Mouse (Mus musculus) lung, postnatal 4 days (tissue): ENCODE measurements around the gene Barx1.

ENCODE experiments used
- DNase-seq, 2 experiments: peaks; one replicate each; pipeline ENCODE4 v3.0.0; 2021

The Barx1 gene

DNA sequence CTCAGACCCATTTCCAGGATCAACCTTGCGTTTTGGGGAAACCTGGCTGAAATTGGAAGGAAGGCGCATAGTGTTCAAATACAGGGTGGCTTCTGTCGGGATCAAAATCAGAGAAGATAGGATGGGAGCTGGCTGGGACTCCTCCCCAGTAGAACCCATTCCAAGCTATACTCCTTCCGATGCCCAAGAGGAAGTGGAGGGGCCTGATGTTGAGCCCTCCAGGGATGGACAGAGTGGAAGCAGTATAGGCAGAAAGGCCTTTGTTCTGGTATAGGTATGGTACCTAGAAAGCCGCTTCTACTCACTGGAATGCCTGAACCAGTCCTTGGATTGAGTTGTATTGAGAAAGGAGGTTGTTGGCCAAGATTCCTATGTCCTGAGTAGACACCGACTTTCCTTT, 2.1 kb upstream of the Barx1 start:
- DNase-seq = no peak

DNA sequence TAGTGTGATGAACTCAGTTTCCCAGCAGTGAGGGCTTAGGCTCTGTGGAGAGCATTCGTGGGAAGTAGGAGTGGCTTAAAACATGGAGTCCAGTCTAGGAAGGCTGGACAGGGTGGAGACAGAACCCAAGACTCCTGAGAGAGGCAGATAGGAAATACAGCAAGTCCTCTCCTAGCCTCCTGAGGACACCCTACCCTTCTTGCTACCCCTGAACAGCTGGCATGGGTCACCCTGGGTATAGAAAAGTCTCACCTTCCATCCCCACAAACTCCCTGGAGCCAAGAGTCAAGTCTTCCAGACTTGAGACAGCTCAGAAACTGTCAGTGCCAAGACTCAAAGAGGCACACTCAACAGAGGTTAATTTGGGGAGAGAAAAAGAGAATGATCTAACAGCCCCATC, 1.2 kb upstream of the Barx1 start:
- DNase-seq = no peak

DNA sequence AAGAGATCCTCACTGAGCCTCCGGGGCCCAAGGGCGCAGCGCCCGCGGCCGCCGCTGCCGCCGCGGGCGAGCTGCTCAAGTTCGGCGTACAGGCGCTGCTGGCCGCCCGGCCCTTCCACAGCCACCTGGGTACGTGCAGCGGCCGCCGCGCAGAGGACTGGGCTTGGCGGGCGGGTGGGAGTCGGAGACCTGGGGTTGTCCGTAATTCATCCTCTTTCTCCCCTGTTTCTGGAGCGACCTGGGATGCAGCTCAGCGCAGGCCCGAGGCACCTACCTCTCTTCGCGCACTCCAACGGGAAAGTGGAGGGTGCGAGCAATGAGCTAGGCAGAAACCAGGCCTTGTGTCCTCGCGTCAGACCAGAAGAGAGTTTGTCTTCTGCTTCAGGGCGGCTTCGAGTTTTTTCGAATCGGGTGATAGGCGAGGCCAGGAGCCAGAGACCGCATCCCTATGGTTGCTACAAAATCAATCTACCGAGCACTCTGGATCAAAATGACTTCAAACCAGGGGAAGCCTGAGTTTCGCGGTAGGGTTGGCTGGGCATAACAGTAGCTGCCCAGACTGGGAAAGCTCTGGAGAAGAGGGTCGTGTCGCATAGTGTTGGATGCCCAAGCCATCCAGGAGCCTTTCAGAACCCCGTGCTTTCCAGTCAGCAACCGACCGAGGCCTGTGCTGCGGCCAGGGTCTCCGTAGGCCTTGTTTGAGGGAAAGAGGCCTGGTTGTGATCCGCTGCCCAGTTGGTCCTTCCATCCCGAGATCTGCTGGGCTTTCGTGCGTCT, 601 bp downstream of the Barx1 start:
- no peak for DNase-seq

DNA sequence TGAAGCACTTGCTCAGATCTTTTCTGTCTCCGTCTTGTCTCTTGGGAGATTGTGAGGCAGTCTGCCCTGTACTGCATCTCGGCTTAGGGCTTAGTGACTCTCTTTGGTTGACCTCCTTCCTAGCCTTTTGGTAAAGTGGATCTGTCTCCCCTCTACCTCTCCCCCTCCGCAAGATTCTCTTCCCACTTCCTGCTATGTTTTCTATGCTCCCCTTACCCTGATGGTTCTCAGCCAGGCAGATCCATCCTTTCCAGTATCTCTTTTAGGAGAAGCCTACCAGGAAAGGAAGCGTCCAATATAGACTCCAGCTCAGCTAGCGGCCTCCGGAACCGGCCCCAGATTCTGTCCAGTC, 1.2 kb downstream of the Barx1 start:
- no peak for DNase-seq

DNA sequence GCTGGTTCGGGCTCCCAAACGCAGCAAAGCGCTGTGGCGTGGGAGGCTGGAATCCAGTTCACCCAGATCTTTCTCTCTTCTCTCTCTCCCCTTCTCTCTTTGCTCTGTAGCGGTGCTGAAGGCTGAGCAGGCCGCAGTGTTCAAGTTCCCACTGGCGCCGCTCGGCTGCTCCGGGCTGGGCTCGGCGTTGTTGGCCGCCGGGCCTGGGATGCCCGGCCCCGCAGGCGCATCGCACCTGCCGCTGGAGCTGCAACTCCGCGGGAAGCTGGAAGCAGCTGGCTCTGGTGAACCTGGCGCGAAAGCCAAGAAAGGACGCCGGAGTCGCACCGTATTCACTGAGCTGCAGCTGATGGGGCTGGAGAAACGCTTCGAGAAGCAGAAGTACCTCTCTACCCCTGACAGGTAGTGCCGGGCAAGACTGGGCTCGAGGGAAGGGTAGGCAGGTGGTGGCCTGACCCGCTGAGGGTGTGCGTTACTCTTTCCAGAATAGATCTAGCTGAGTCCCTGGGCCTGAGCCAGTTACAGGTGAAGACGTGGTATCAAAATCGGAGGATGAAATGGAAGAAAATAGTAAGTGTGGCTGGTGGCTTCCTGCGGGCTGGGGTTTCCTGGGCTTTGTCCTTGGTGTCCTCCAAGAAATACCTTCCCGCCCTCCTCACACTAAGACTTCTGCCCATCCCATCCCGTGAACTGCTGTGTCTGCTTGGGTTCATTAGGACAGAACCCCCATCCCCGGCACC, 2.3 kb downstream of the Barx1 start:
- no peak for DNase-seq

DNA sequence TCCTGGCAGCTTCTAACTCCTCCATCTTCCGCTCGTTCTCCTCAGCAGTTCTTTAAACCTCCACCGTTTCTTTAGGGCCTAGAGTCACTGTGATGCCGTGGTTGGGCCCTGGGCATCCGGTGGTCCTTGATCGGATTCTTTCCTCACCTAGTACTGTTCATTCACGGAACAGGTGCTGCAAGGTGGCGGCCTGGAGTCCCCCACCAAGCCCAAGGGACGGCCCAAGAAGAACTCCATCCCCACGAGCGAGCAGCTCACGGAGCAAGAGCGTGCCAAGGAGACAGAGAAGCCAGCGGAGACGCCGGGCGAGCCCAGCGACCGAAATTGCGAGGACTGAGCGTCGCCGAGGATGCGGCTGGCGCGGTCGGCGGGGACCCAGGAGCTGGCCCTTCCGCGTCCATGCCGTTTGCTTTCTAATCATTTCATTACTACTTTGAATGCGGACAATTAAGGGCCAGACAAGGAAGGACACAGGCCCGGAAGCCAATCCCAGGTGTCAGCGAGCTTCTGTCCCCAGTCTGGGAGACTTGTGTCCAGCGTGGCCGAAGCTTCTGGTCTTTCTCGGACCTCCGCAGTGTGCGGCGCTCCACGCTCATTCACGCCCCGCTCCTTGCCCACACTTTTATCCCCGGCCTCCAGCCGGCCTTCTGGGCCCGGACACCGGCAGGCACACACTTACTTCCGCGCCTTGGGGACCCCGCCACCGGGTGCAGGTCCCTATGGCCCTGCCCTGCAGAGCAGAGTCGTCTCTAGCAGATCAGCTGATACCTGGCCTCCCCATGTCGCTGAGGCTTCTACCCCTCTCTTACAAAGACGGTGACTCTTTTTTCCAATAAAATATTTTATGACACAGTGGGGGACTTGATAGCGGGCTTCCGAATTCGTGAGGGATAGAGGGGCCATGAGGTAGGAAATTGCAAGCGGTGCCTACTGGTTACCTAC, 3.1 kb downstream of the Barx1 start:
- DNase-seq = no peak

DNA sequence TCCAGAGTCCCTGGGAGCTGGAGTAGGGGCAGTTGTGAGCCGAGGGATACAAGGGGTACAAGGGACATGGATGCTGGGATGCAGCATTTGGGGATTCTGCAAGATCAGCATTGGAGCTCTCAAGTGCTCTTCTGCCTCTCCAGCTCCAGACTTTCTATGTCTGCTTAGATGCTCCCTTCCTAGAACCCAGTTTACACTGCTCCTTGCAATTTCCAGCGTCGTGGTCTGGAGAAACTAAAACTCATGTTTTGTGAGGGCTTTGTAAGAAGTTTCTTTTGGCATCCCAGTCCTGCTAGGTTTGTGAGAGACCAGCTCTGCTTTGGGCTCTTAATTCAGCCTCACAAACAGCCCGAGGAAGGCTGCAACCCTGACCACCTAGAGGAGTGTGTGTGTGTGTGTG, 4.7 kb downstream of the Barx1 start:
- DNase-seq = no peak

DNA sequence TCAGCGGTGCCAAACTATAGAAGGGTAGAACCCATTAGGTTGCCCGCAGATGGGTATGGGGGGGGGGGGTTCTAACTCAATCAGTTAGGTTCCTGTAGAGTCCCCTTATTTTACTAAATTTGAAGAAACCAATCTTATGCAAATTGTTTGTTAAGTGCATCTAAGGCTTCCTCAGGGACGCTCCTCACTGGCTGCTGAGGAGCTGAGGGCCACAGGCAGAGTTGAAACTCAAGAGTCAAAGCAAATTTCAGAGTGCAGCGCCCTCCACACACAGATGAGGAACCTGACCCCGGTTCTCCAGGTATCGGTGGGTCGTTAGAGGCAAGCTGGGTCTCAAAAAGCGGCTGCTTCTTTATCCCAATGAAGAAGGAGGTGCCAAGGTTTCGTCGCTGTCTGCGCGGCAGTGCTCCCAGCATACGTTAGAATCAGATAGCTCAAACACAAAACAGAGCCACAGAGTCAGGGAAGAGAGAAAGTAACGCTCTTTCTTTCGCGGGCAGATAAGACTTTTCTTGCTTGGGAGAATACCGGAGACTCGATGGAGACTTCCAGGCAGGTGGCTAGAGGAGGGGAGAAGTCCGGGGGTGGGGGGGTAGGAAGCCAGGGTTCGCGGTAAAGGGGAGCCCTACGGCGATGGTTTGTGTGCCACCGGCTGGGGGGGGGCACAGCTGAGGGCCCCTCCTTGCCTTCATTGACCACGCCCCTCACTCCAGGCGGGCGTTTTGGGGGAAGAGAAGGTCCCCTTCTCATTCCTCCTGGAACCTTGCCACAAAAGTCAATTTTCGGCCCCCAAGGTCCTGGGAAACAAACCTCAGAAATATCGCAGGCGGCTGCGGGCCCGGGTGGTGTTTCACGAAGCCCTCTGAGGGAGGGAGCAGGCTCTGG, 5.5 kb downstream of the Barx1 start:
- no peak for DNase-seq

DNA sequence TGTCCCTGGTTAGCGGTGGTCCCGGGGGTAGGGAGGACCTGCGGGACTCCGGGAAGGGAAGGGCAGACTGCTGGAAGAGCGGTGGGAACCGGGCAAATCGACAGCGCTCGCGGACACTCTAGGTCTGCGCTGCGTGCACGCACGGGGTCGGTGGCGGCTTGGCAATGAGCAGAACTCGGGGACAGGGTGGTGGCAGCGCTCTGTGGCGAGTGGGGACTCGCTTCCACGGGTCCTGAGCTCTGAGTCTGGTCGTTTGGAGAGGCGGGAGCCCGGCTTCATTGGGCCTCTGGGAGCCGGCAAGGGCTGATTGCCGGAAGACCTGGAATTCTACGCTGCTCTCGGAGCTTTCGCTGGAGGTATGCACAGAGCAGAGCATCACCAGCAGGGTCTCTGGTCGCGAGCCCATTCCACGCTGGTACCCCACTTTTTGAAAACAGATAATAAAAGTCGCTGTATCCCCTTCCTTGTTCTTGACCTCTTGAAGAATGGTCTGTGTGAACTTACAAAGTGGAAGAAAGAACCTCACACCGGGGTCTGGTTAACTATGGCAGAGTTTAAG, 6.3 kb downstream of the Barx1 start:
- no peak for DNase-seq

DNA sequence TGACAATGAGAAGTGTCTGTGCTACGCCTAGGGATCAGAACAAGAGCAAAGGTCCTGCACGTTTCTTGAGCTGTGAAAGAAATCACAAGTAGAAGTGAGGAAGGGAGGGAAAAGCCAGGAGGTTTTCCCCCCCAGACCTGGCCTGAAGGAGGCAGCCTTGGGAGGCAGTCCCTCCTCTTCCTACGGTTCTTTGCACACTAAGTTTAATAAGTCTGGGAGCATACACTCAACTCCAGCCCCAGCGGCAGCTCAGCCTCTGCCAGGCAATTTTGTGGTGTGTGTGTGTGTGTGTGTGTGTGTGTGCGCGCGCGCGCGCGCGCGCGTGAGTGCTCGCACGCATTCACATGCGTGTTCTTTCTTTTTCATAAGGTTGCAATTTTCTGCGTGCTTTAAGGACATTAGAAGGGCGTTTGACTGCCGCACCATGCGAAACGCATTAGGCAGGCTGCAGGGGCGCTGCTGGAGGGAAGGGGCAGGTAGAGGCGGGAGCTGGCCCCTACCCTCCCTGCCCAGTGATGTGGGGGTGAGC, 9.6 kb downstream of the Barx1 start:
- no peak for DNase-seq

DNA sequence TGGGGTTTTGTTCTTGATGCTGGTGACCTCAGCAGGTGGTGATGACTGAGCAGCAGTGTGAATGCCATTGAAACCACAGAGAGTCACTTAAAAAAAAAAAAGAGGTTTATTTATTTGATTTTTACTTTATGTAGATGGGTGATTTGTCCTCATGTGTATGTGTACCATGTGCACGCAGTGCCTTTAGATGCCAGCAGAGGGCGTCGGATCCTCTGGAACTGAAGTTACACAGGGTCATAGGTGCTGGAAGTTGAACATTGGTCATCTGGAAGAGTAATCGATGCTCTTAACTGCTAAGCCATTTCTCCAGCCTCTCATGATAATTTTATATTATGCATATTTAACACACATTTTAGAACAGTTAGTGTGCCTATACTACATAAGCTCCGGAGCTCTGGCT, 11.8 kb downstream of the Barx1 start:
- DNase-seq = no peak

DNA sequence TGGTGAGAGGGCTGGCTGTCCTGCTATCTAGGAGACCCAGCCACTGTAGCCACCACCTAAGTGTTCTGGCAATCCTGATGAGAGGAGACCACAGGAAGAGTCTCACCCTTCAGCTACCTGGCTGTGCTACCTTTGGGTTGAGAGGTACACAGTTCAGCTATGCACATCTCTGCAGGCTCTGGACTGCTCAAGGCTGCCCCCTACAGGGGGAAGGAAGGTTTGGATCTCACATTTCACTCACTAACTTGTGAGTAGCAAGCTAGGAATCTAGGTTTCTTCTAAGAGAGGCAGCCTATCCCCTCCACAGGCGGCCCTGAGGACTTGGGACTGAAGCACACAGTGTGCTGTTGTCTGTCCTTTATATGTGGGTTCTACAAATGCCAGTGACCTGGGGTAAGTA, 16.6 kb downstream of the Barx1 start:
- no peak for DNase-seq

DNA sequence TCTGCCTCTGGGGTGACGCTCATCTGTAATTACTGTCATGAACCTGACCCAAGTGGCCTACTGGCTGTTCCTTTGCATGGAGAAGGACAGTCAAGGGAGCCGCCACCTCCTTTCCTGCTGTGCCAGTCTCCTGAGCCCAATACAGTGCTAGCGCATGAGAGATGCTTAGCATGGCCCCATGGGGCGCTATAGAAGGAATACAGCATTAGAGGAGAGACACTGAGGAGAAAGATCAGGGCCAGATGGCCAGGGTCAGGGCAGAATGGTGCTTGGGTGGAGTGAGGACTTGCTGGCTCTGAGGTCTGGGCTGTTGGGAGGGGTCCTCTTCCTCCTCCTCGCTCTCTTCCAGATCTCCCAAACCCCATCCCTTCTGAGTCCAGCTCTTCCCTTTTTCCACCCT, 23.9 kb downstream of the Barx1 start:
- DNase-seq = no peak

DNA sequence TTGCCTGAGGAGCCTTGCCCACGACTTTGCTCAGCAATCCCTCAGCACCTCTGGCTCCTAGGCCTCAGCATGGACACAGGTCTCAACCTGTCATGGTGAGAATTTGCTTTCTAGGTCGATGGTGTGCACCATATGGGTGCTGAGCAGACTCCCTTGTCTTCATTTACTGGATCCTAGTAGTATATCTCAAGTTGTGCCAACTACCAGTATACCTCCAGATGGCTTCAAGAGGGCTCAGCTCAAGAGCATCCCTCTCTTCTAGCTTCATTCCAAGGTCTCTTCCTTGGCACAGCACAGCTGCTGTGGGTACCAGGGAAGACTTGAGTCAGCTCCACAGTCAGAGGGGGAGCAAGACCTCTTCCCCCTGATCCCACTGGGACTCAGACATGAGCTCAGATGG, 29.2 kb downstream of the Barx1 start:
- no peak for DNase-seq

DNA sequence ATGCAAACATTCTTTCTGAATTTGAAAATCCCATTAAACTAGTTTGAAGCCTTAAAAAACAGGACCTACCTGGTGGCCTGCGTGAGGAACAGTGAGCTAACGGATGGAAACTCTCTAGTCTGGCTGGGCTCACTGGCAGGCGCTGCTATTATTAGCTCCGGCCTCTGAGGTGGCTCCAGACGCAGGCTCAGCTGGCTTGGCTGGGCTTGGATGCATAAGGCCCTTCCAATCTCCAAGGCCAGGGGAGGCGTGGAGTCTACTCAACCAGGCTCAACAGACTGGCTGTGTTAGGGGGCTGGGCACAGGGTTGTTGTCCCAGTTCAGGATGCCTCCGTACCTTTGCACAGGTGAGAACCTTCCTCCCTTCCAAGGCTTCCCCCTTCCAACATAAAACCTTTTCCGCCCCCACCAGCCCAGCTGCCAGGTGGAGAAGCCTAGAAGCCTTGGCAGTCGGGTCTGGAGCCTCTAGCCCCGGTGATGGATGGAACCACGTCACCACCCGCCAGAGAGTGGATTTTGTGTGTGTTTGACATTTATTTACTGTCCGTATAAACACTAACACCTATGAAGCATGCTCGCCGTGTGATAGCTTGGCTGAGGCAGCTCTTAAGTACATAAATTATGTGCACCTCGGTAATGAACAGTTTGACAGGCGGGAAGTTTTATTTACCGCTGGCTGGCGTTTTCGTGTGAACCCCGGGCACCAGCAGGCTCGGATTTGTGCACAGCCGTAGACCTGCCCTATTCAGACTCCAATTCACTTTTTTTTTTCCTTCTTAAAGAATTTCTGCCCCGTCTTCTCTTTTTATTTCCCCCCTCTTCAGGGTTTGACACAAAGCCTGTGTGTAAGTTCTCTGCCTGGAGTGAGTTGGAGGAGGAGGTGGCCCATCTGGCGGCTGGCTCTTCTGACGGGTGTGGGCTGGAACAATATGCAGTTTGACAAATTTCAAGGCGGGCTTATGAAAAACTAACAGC, 31.6 kb downstream of the Barx1 start:
- peak; percentile 18 to 55 for DNase-seq

DNA sequence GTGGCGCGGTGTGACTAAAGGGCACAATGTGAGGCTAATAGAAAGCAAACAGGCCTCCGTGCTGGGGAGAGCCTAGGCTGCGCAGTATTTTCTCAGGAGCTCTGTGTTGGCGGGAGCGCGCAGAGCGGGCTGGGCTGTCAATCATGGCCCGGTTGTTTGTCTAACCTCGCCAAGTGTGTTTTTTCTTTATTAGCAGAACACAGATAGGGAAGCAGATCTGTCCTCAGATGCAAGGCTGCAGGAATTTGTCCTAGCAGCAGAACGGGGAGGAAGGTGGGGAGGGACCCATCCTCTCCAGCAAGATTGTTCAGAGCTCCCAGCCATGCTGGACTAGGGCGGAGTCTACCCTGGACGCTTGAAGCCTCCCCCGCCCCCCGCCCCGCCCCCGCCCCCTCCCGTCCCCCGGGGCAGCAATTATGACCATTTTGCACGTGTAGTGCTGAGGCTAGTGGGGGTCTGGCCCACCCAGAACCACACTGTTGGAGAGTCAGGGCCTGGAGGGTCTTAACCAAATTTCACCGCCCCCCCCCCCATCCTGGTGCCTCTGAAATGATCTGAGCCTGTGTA, 43.7 kb downstream of the Barx1 start:
- DNase-seq = no peak

DNA sequence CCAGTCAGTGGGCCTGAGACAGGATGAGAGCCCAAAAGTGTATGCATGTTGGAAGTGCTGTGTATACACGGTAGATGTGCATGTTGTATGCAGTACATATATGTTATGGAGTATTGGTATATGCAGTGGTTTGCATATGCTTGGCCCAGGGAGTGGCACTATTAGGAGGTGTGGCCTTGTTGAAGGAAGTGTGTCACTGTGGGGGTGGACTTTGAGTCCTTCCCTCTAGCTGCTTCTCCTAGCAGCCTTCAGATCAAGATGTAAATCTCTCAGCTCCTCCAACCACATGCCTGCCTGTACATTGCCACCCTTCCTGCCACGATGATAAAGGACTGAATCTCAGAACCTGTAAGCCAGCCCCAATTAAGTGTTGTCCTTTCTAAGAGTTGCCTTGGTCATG, 49.9 kb downstream of the Barx1 start:
- no peak for DNase-seq

DNA sequence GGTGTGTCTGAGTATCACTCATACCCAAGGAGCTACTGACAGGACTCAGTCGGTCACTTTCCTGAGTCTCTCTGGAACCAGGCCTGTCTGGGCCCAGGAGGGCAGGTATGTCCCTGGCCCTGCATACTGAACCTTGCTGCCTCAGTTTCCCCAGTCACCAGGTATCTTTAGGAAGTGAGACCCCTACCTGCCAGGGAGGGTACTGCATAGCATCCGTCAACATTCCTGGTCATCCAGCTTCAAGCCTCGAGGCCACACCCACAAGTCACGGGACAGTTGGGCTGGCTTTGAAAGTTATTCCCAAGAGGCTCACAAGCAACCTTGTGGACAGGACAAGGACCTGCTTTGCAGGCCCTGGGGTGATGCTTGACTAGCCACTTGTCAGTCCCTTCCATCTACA, 53.3 kb downstream of the Barx1 start:
- DNase-seq = no peak
